Mouse (Mus musculus): ENCODE data around the gene Prss54.

Gene Prss54

DNA sequence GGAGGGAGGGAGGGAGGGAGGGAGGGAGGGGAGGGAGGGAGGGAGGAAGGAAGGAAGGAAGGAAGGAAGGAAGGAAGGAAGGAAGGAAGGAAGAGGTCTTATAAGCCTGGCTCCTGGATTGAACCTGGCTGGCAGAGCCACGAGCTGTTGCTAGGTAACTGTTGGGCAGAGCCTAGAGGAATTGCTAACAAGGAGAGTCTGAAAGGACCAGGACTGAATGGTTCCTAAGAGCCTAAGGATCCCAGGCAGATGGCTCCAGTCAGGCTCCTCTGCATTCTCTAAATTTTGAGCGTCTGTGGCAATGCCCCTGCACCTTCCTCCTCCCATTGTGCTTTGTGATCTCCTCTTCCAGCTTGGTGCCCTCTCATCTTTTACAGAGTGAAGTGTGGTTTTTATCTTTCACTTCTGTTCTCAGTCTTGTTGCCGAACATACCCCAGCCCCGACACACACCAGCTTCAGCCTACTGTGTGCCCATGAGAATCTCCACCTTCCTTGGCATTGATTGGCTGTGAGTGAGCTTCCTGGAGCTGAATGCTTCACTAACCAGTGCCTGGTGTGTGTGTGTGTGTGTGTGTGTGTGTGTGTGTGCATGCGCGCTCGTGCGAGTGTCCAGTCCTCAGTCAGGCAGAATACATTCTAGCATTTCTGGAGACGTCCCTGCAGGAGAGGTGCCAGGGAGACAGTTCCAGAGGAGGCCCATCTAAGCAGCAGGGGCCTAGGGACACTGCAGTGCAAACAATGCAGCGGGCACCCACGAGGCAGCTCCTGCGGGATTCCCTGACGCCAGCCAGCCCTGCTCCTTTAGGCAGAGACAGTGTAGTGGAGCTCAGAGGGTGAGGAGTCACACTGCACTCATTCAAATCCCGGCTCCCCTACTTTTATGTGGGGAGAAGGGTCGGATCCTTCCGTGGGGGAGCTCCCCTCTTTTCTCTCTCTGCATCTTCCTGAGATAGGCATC, 26.0 kb downstream of the Prss54 start:
- no peak for DNase-seq

DNA sequence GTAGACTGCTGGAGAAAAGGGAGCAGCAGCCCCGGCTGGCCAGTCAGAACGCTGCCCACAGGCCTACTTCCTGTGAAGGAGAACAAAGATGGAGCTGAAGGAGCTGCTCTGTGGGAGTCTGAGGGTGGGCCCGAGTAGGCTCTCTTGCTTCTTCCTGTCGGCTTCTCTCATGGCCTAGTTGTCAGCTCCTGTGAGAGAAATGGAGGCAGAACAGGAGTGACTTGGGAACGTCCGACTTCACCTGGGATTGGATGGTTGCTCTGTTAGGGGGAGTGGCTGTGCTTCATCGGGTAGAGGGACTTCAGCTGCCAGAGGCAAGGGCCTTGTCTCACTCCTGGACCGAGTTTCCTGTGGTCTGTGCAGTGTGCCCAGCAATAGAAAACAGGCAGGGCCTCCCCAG, 28.2 kb downstream of the Prss54 start:
- DNase-seq = no peak

DNA sequence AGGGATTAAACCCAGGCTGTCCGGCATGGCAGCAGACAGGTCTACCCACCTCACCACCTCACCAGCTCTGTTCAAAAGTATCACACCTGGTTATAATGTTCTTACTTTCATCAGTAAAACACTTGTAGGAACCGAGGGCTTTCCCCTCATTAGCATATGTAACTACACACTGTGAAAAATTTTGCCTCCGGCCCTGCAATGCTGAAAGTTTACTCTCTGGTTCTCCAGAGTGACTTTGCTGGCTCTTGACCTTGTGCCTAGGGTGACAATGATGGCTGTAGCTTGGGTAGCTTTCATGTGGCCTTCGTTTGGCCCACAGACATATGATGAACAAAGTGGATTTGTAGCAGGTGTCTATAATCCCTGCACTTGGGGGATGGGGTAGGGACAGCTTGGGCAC, 29.2 kb downstream of the Prss54 start:
- no peak for DNase-seq

- no peak for DNase-seq
Observed at GRCm38 (mm10) chr8:95545815-95546214, 30.3 kb downstream of the Prss54 start.

- no peak for DNase-seq
Observed at GRCm38 (mm10) chr8:95543065-95543464, 33.1 kb downstream of the Prss54 start.

DNA sequence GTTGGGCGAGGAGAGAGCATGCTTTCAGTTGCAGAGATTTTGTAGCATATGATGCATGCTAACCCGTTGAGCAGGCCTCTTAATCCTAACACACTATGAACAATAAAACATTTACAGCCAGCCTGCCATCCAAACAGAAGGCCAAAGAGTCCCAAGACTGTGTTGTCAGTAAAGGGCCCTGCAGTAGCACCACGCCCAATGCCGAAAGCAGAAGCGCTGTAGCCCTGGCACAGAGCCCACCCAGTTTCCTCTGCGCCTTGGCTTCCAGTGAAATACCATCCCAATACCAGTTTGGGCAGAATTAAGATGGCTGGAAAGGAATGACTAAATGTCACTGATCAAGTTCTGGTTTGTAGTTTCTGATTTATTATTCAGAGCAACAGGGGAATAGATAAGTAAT, 33.9 kb downstream of the Prss54 start:
- DNase-seq = no peak

- DNase-seq = no peak
Observed at GRCm38 (mm10) chr8:95539487-95539886, 36.7 kb downstream of the Prss54 start.

GRCm38 (mm10) chr8:95533584-95534387, 42.4 kb downstream of the Prss54 start, which contains the start of gene Ccdc113:
TSS of gene Ccdc113 (plus strand) at chr8:95534085.
- peak; percentile 58 to 62 for DNase-seq

GRCm38 (mm10) chr8:95532206-95532605, 43.9 kb downstream of the Prss54 start:
- DNase-seq = no peak

GRCm38 (mm10) chr8:95528750-95529310, 47.3 kb downstream of the Prss54 start:
- DNase-seq = no peak

- DNase-seq = no peak
Observed at GRCm38 (mm10) chr8:95528194-95528593, 47.9 kb downstream of the Prss54 start.

GRCm38 (mm10) chr8:95523991-95524390, 52.1 kb downstream of the Prss54 start:
- DNase-seq = no peak

- no peak for DNase-seq
Observed at GRCm38 (mm10) chr8:95516928-95517327, 59.2 kb downstream of the Prss54 start.

DNA sequence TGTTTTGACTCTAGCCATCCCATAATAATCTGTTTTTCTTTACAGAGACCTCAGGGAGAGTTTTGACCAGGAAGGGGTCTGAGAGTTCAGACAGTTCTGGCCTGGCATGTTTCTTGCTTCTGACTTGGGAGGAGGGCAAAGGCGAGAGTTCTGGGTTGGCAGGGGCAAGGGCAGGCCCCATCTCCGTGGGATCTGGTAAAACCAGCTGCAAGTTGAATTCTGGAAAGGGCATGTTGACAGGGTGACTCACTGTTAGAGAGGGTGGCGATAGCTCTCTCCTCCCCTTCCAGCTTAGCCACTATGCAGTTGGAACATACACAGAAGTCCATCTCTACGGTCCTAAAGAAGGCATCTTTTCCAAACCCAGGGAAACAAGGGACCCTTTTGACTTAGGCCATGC, 62.9 kb downstream of the Prss54 start:
- no peak for DNase-seq

- DNase-seq = no peak
Observed at GRCm38 (mm10) chr8:95512257-95512656, 63.9 kb downstream of the Prss54 start.

Data from cerebellum, postnatal 36 days (tissue).